15 mouse cellular contexts compared by ENCODE assay signal in genomic region chr17:27637333-27637732, GRCm38 (mm10). TPM values are rescaled to one million over a fixed set of nuclear protein-coding genes. Genes with fewer than 3 reads are reported as not detected.
DNase-seq lines count a peak whose midpoint lies in the region; ATAC-seq and TF ChIP-seq lines count a peak whose summit lies in the region.
"Had no signal": no experiment of that assay in that cellular context is flagged by ENCODE, and none has a peak within 500 bp of the region (broad histone marks: within the 10 kb centered on the region; RNA-seq: fewer than 3 reads in every experiment).

No protein-coding gene starts in this region.

- peak; percentile 44 to 58 for DNase-seq in cerebellum, adult 18-20 months
- no peak for DNase-seq in hindbrain, postnatal 0 days (ENCODE audit: low spot score)
- DNase-seq: kidney, postnatal 14 days; right cerebral cortex, adult 18-20 months; thymus, postnatal 36 days had no signal

- no peak overlapping the region for H3K4me3 ChIP-seq in hindbrain, embryonic 12.5 days
- no peak overlapping the region for H3K4me3 ChIP-seq in hindbrain, embryonic 16.5 days (ENCODE audit: low read length)
- H3K4me3 ChIP-seq in neural tube, embryonic 13.5 days = no peak overlapping the region
- H3K4me3 ChIP-seq in neural tube, embryonic 15.5 days (replicated peaks) = no peak overlapping the region
- H3K4me3 ChIP-seq in hindbrain, postnatal 0 days (ENCODE audit: low read length) = no peak overlapping the region
- H3K4me3 ChIP-seq in forebrain, embryonic 13.5 days = no peak overlapping the region
- H3K4me3 ChIP-seq: embryonic facial prominence, embryonic 13.5 days; lung, embryonic 15.5 days; midbrain, embryonic 10.5 days had no signal

- peaks cover 33% of the 10 kb centered on the region for H3K4me1 ChIP-seq in hindbrain, embryonic 12.5 days
- H3K4me1 ChIP-seq in hindbrain, embryonic 16.5 days (ENCODE audit: control insufficient read depth, insufficient read depth, low read depth, low read length) = peaks cover 21% of the 10 kb centered on the region
- peaks cover 43% of the 10 kb centered on the region for H3K4me1 ChIP-seq in neural tube, embryonic 13.5 days (replicated peaks)
- H3K4me1 ChIP-seq in neural tube, embryonic 15.5 days = peaks cover 35% of the 10 kb centered on the region
- H3K4me1 ChIP-seq in hindbrain, postnatal 0 days (ENCODE audit: insufficient read depth, low read length) = peaks cover 6% of the 10 kb centered on the region; the same call in 1 of the 2 replicates
- peaks cover 42% of the 10 kb centered on the region for H3K4me1 ChIP-seq in forebrain, embryonic 13.5 days

- TF ChIP-seq CTCF in hindbrain, postnatal 0 days (IDR thresholded peaks at IDR 0.05; ENCODE audit: low read depth) = no peak

- H3K4me2 ChIP-seq in hindbrain, embryonic 12.5 days (replicated peaks) = no peak overlapping the region
- H3K4me2 ChIP-seq in hindbrain, embryonic 16.5 days (ENCODE audit: low read length) = no peak overlapping the region
- H3K4me2 ChIP-seq in neural tube, embryonic 13.5 days = no peak overlapping the region
- H3K4me2 ChIP-seq in neural tube, embryonic 15.5 days = no peak overlapping the region
- no peak overlapping the region for H3K4me2 ChIP-seq in hindbrain, postnatal 0 days (ENCODE audit: low read depth, low read length)
- H3K4me2 ChIP-seq in forebrain, embryonic 13.5 days = no peak overlapping the region
- H3K4me2 ChIP-seq: embryonic facial prominence, embryonic 13.5 days; lung, embryonic 15.5 days had no signal

- ATAC-seq in cerebellum, adult (ENCODE audit: insufficient number of reproducible peaks, low FRiP score, low TSS enrichment) = no peak
- ATAC-seq in hindbrain, embryonic 12.5 days (ENCODE audit: low FRiP score) = no peak
- ATAC-seq in hindbrain, embryonic 16.5 days = no peak
- ATAC-seq in neural tube, embryonic 13.5 days (ENCODE audit: low read depth) = no peak
- no peak for ATAC-seq in neural tube, embryonic 15.5 days (ENCODE audit: low FRiP score)
- ATAC-seq in hindbrain, postnatal 0 days = no peak
- ATAC-seq in forebrain, embryonic 13.5 days = no peak

- no peaks in the 10 kb centered on the region for H3K9me3 ChIP-seq in hindbrain, embryonic 12.5 days (replicated peaks)
- no peaks in the 10 kb centered on the region for H3K9me3 ChIP-seq in hindbrain, embryonic 16.5 days (ENCODE audit: control insufficient read depth, low read length)
- H3K9me3 ChIP-seq in neural tube, embryonic 13.5 days = no peaks in the 10 kb centered on the region
- no peaks in the 10 kb centered on the region for H3K9me3 ChIP-seq in neural tube, embryonic 15.5 days (replicated peaks)
- H3K9me3 ChIP-seq in hindbrain, postnatal 0 days (ENCODE audit: low read length) = no peaks in the 10 kb centered on the region
- no peaks in the 10 kb centered on the region for H3K9me3 ChIP-seq in forebrain, embryonic 13.5 days (replicated peaks)
- H3K9me3 ChIP-seq: embryonic facial prominence, embryonic 13.5 days; lung, embryonic 15.5 days; midbrain, embryonic 10.5 days had no signal

- H3K9ac ChIP-seq in hindbrain, embryonic 12.5 days = peak overlapping the region; percentile 13; the same call in 1 of the 2 replicates
- no peak overlapping the region for H3K9ac ChIP-seq in hindbrain, embryonic 16.5 days (ENCODE audit: low read depth, low read length)
- 0 out of 2 replicates have a peak overlapping the region, but pooled peaks have one; percentile 17 for H3K9ac ChIP-seq in neural tube, embryonic 13.5 days
- H3K9ac ChIP-seq in neural tube, embryonic 15.5 days (replicated peaks) = no peak overlapping the region
- no peak overlapping the region for H3K9ac ChIP-seq in hindbrain, postnatal 0 days (replicated peaks; ENCODE audit: low read length)
- H3K9ac ChIP-seq in forebrain, embryonic 13.5 days = no peak overlapping the region
- H3K9ac ChIP-seq: lung, embryonic 15.5 days had no signal

- H3K36me3 ChIP-seq in hindbrain, embryonic 12.5 days = peaks cover 13% of the 10 kb centered on the region
- peaks cover 5% of the 10 kb centered on the region; the same call in 1 of the 2 replicates for H3K36me3 ChIP-seq in hindbrain, embryonic 16.5 days (ENCODE audit: control insufficient read depth, insufficient read depth, low read length)
- H3K36me3 ChIP-seq in neural tube, embryonic 13.5 days = peaks cover 13% of the 10 kb centered on the region
- peaks cover 14% of the 10 kb centered on the region for H3K36me3 ChIP-seq in neural tube, embryonic 15.5 days
- H3K36me3 ChIP-seq in hindbrain, postnatal 0 days (ENCODE audit: insufficient read depth, low read length) = peaks cover 14% of the 10 kb centered on the region
- peaks cover 18% of the 10 kb centered on the region for H3K36me3 ChIP-seq in forebrain, embryonic 13.5 days (ENCODE audit: poor library complexity, severe bottlenecking)

- H3K27ac ChIP-seq in hindbrain, embryonic 12.5 days = 0 out of 2 replicates have a peak overlapping the region, but pooled peaks have one; percentile 23
- no peak overlapping the region for H3K27ac ChIP-seq in hindbrain, embryonic 16.5 days (ENCODE audit: low read depth, low read length)
- H3K27ac ChIP-seq in neural tube, embryonic 13.5 days (replicated peaks) = 0 out of 2 replicates have a peak overlapping the region, but pooled peaks have one; percentile 28
- H3K27ac ChIP-seq in neural tube, embryonic 15.5 days (replicated peaks) = no peak overlapping the region
- H3K27ac ChIP-seq in hindbrain, postnatal 0 days = peak overlapping the region; percentile 78; the same call in 1 of the 2 replicates
- H3K27ac ChIP-seq in forebrain, embryonic 13.5 days = no peak overlapping the region
- H3K27ac ChIP-seq: embryonic facial prominence, embryonic 13.5 days; lung, embryonic 15.5 days had no signal

- WGBS in hindbrain, embryonic 12.5 days = 65% methylated on average over 9 of the region's 9 CpGs
- 55% methylated on average over 9 of the region's 9 CpGs for WGBS in hindbrain, embryonic 16.5 days
- 45% methylated on average over 9 of the region's 9 CpGs for WGBS in neural tube, embryonic 13.5 days
- 41% methylated on average over 9 of the region's 9 CpGs for WGBS in neural tube, embryonic 15.5 days
- 51% methylated on average over 9 of the region's 9 CpGs for WGBS in hindbrain, postnatal 0 days
- WGBS in forebrain, embryonic 13.5 days = 73% methylated on average over 9 of the region's 9 CpGs

- no peaks in the 10 kb centered on the region for H3K27me3 ChIP-seq in hindbrain, embryonic 12.5 days
- no peaks in the 10 kb centered on the region for H3K27me3 ChIP-seq in hindbrain, embryonic 16.5 days (replicated peaks; ENCODE audit: control insufficient read depth, insufficient read depth, low read length)
- no peaks in the 10 kb centered on the region for H3K27me3 ChIP-seq in neural tube, embryonic 13.5 days
- no peaks in the 10 kb centered on the region for H3K27me3 ChIP-seq in neural tube, embryonic 15.5 days (replicated peaks)
- H3K27me3 ChIP-seq in hindbrain, postnatal 0 days (ENCODE audit: insufficient read depth, low read length) = no peaks in the 10 kb centered on the region
- no peaks in the 10 kb centered on the region for H3K27me3 ChIP-seq in forebrain, embryonic 13.5 days
- H3K27me3 ChIP-seq: embryonic facial prominence, embryonic 13.5 days; lung, embryonic 15.5 days had no signal

RNA-seq across cellular contexts. Expression of gene Rps10, which starts 0.9 kb away (rescaled TPM):
- 618 and 712 TPM in 2 replicates for polyA plus RNA-seq in hindbrain, embryonic 12.5 days (2016; fragmentation: Nextera tagmentation; extraction: Ambion mirVana)
- 404 and 408 TPM in 2 replicates for polyA plus RNA-seq in hindbrain, embryonic 16.5 days (2015; fragmentation: Nextera tagmentation; extraction: Ambion mirVana)
- 578 and 594 TPM in 2 replicates for polyA plus RNA-seq in neural tube, embryonic 13.5 days (2015; fragmentation: Nextera tagmentation; extraction: Ambion mirVana)
- polyA plus RNA-seq in neural tube, embryonic 15.5 days (2015; fragmentation: Nextera tagmentation; extraction: Ambion mirVana) = 483 and 558 TPM in 2 replicates
- 1,174 and 1,303 TPM in 2 replicates for total RNA-seq in hindbrain, postnatal 0 days (2014; rRNA removed)
- 497 and 519 TPM in 2 replicates for polyA plus RNA-seq in hindbrain, postnatal 0 days (2015; fragmentation: Nextera tagmentation; extraction: Ambion mirVana)
- 659 and 777 TPM in 2 replicates for polyA plus RNA-seq in forebrain, embryonic 13.5 days (2015; fragmentation: Nextera tagmentation; extraction: Ambion mirVana)

RNA-seq across cellular contexts. Expression of gene RPS10-NUDT3, which starts 2.3 kb away (rescaled TPM):
- polyA plus RNA-seq in hindbrain, embryonic 12.5 days (2016; fragmentation: Nextera tagmentation; extraction: Ambion mirVana) = not detected in 2 replicates
- not detected in 2 replicates for polyA plus RNA-seq in hindbrain, embryonic 16.5 days (2015; fragmentation: Nextera tagmentation; extraction: Ambion mirVana)
- polyA plus RNA-seq in neural tube, embryonic 13.5 days (2015; fragmentation: Nextera tagmentation; extraction: Ambion mirVana) = not detected in 2 replicates
- not detected in 2 replicates for polyA plus RNA-seq in neural tube, embryonic 15.5 days (2015; fragmentation: Nextera tagmentation; extraction: Ambion mirVana)
- not detected in 2 replicates for total RNA-seq in hindbrain, postnatal 0 days (2014; rRNA removed)
- not detected in 2 replicates for polyA plus RNA-seq in hindbrain, postnatal 0 days (2015; fragmentation: Nextera tagmentation; extraction: Ambion mirVana)
- not detected in 2 replicates for polyA plus RNA-seq in forebrain, embryonic 13.5 days (2015; fragmentation: Nextera tagmentation; extraction: Ambion mirVana)
- polyA plus RNA-seq: embryonic facial prominence, embryonic 13.5 days; gonadal fat pad, adult 2 months; lung, embryonic 15.5 days; midbrain, embryonic 10.5 days had no signal

RNA-seq across cellular contexts. Expression of gene Nudt3, which starts 14.0 kb away (rescaled TPM):
- polyA plus RNA-seq in hindbrain, embryonic 12.5 days (2016; fragmentation: Nextera tagmentation; extraction: Ambion mirVana) = 199 and 204 TPM in 2 replicates
- polyA plus RNA-seq in hindbrain, embryonic 16.5 days (2015; fragmentation: Nextera tagmentation; extraction: Ambion mirVana) = 253 and 269 TPM in 2 replicates
- 238 and 300 TPM in 2 replicates for polyA plus RNA-seq in neural tube, embryonic 13.5 days (2015; fragmentation: Nextera tagmentation; extraction: Ambion mirVana)
- polyA plus RNA-seq in neural tube, embryonic 15.5 days (2015; fragmentation: Nextera tagmentation; extraction: Ambion mirVana) = 229 and 253 TPM in 2 replicates
- total RNA-seq in hindbrain, postnatal 0 days (2014; rRNA removed) = 252 and 264 TPM in 2 replicates
- polyA plus RNA-seq in hindbrain, postnatal 0 days (2015; fragmentation: Nextera tagmentation; extraction: Ambion mirVana) = 210 and 220 TPM in 2 replicates
- 191 and 196 TPM in 2 replicates for polyA plus RNA-seq in forebrain, embryonic 13.5 days (2015; fragmentation: Nextera tagmentation; extraction: Ambion mirVana)

RNA-seq across cellular contexts. Expression of gene Pacsin1, which starts 18.0 kb away (rescaled TPM):
- polyA plus RNA-seq in hindbrain, embryonic 12.5 days (2016; fragmentation: Nextera tagmentation; extraction: Ambion mirVana) = 11.0 and 13.4 TPM in 2 replicates
- 67.0 and 77.9 TPM in 2 replicates for polyA plus RNA-seq in hindbrain, embryonic 16.5 days (2015; fragmentation: Nextera tagmentation; extraction: Ambion mirVana)
- polyA plus RNA-seq in neural tube, embryonic 13.5 days (2015; fragmentation: Nextera tagmentation; extraction: Ambion mirVana) = 29.6 and 32.1 TPM in 2 replicates
- polyA plus RNA-seq in neural tube, embryonic 15.5 days (2015; fragmentation: Nextera tagmentation; extraction: Ambion mirVana) = 62.6 and 66.7 TPM in 2 replicates
- total RNA-seq in hindbrain, postnatal 0 days (2014; rRNA removed) = 38.3 and 62.9 TPM in 2 replicates
- polyA plus RNA-seq in hindbrain, postnatal 0 days (2015; fragmentation: Nextera tagmentation; extraction: Ambion mirVana) = 80.0 and 85.1 TPM in 2 replicates
- 14.8 and 18.2 TPM in 2 replicates for polyA plus RNA-seq in forebrain, embryonic 13.5 days (2015; fragmentation: Nextera tagmentation; extraction: Ambion mirVana)

Comparison
In these comparisons a context has a peak if more than half of its experiments do, and no peak if none do; other contexts are left out.
1. H3K27ac ChIP-seq: peak in hindbrain, embryonic 12.5 days (single experiment), neural tube, embryonic 13.5 days (single experiment) and hindbrain, postnatal 0 days (single experiment); none in hindbrain, embryonic 16.5 days (single experiment), neural tube, embryonic 15.5 days (single experiment) and forebrain, embryonic 13.5 days (single experiment).
2. H3K9ac ChIP-seq: peak in hindbrain, embryonic 12.5 days (single experiment) and neural tube, embryonic 13.5 days (single experiment); none in hindbrain, embryonic 16.5 days (single experiment), neural tube, embryonic 15.5 days (single experiment), hindbrain, postnatal 0 days (single experiment) and forebrain, embryonic 13.5 days (single experiment).